Mouse (Mus musculus) liver, embryonic 14.5 days (tissue): ENCODE results near the gene Arid3a. TPM values are rescaled to one million over a fixed set of nuclear protein-coding genes. Genes with fewer than 3 reads are reported as not detected.

Experiments
- ATAC-seq: fragments of 200-750 bp; cut with Nextera tagmentation; 2 replicates; pipeline ENCODE4 v1.8.0; 2017; ENCODE audit warnings: moderate number of reproducible peaks, mild to moderate bottlenecking, moderate library complexity; ENCODE audit not compliant: insufficient read depth
- DNase-seq, 3 experiments: peaks; one replicate each; pipeline ENCODE4 v3.0.0-alpha.2; 2012 to 2013; ENCODE audit warnings: low read depth in 3 of 3, low spot score in 3 of 3
- H3K27ac ChIP-seq: fragments of 300-500 bp; sonication (generic); 2 replicates; pipeline ENCODE4 v1.5.1; 2014; ENCODE audit warnings: moderate library complexity, mild to moderate bottlenecking, control low read depth, inconsistent platforms
- H3K27me3 ChIP-seq: fragments of 300-500 bp; sonication (generic); 2 replicates; pipeline ENCODE4 v1.6.1; 2014; ENCODE audit warnings: mild to moderate bottlenecking, low read length, moderate library complexity; ENCODE audit not compliant: control insufficient read depth, insufficient read depth
- H3K36me3 ChIP-seq: fragments of 300-500 bp; sonication (generic); replicated peaks from 2 replicates; pipeline ENCODE4 v1.6.1; 2014; ENCODE audit warnings: low read depth; ENCODE audit not compliant: control insufficient read depth, insufficient read depth
- H3K4me1 ChIP-seq, 2 experiments: fragments of 200-500 bp in 1 of 2; fragments of 300-500 bp in 1 of 2; sonication (generic) in 1 of 2; replicated peaks; 2 replicates each; pipeline ENCODE4 v1.6.1; 2012 to 2014; ENCODE audit warnings: antibody characterized with exemption in 1 of 2, inconsistent platforms in 1 of 2, low read length in 1 of 2; ENCODE audit not compliant: control insufficient read depth in 2 of 2, insufficient read depth in 2 of 2
- H3K4me2 ChIP-seq: fragments of 300-500 bp; sonication (generic); 2 replicates; pipeline ENCODE4 v1.6.1; 2014; ENCODE audit warnings: low read depth, mild to moderate bottlenecking, control low read depth, moderate library complexity
- H3K4me3 ChIP-seq, 2 experiments: fragments of 200-500 bp in 1 of 2; fragments of 300-500 bp in 1 of 2; sonication (generic) in 1 of 2; 2 replicates each; pipeline ENCODE4 v1.5.1; 2012 to 2014; ENCODE audit warnings: low read depth in 2 of 2, low read length in 2 of 2, mild to moderate bottlenecking in 2 of 2, control low read depth in 1 of 2, inconsistent platforms in 1 of 2, moderate library complexity in 1 of 2; ENCODE audit not compliant: insufficient read depth in 1 of 2
- H3K9ac ChIP-seq: fragments of 300-500 bp; sonication (generic); replicated peaks from 2 replicates; pipeline ENCODE4 v1.6.1; 2014; ENCODE audit warnings: mild to moderate bottlenecking, control low read depth, moderate library complexity
- H3K9me3 ChIP-seq: fragments of 300-500 bp; sonication (generic); 2 replicates; pipeline ENCODE4 v1.6.1; 2016; ENCODE audit warnings: low read length, mixed read lengths; ENCODE audit not compliant: control insufficient read depth
- CTCF ChIP-seq: IDR thresholded peaks from 2 replicates; pipeline ENCODE4 v1.5.1; 2016; ENCODE audit warnings: antibody characterized with exemption, low read depth, control low read depth
- EP300 ChIP-seq: IDR thresholded peaks from 2 replicates; pipeline ENCODE4 v1.6.1; 2016; ENCODE audit warnings: antibody characterized with exemption, low read depth
- WGBS: fragments of 180-500 bp; shearing (Covaris S2); extraction: QIAGEN DNeasy Blood & Tissue Kit; methylation state at CpG from one replicate; pipeline ENCODE4 v1.1.7; 2014; ENCODE audit not compliant: insufficient replicate concordance; 5-methylcytosine and 5-hydroxymethylcytosine counted together
- polyA plus RNA-seq, 2 experiments: library from polyadenylated mRNA; depleted of rRNA in 1 of 2; stranded (reverse) in 1 of 2; unstranded in 1 of 2; fragments of >200 nt; fragmentation: Nextera tagmentation in 1 of 2; extraction: Ambion mirVana in 1 of 2; gene quantifications; 2 replicates each; pipeline versions ENCODE4 v1.2.1 to v1.2.3; 2012 to 2014

Gene Arid3a
- polyA plus RNA-seq, 2 experiments = 3.9 to 5.5 TPM

GRCm38 (mm10) chr10:79988506-79989271 is 61.8 kb downstream of the Arid3a start, which contains the start of gene Cnn2:
Gene Cnn2, plus strand, starts transcription at chr10:79988584.
- Histone ChIP-seq H3K9ac (peak within 1 kb of the TSS; percentile 45), H3K36me3 (no peaks in the 10 kb centered on the region), H3K4me3 (peak within 1 kb of the TSS; percentile 47 to 57), H3K4me2 (peak within 1 kb of the TSS; percentile 97), H3K9me3 (no peaks in the 10 kb centered on the region; the same call in 1 of the 2 replicates), H3K27me3 (peaks cover 23% of the 10 kb centered on the region), H3K4me1 (peaks cover 26 to 35% of the 10 kb centered on the region in 2 experiments), H3K27ac (no peak within 1 kb of the TSS; the same call in 1 of the 2 replicates)
- TF ChIP-seq EP300 (no peak), CTCF (no peak)
- no peak for ATAC-seq
- under 1% methylated on average over 59 of the region's 59 CpGs for WGBS
- no peak for DNase-seq

- H3K9me3 ChIP-seq = no peaks in the 10 kb centered on the region; the same call in 1 of the 2 replicates
- TF ChIP-seq CTCF = no peak
- no peak for TF ChIP-seq EP300
- WGBS = 43% methylated on average over 8 of the region's 8 CpGs
- H3K4me3 ChIP-seq = peak overlapping the region; percentile 47 to 57
- H3K4me1 ChIP-seq = peaks cover 26 to 34% of the 10 kb centered on the region in 2 experiments
- H3K4me2 ChIP-seq = peak overlapping the region; percentile 97
- ATAC-seq = no peak
- H3K27me3 ChIP-seq = peaks cover 23% of the 10 kb centered on the region
- DNase-seq = no peak
- no peak overlapping the region for H3K27ac ChIP-seq
- no peak overlapping the region for H3K9ac ChIP-seq
- no peaks in the 10 kb centered on the region for H3K36me3 ChIP-seq
These were observed 62.5 kb downstream of the Arid3a start for GRCm38 (mm10) chr10:79989272-79989786.

- Histone ChIP-seq H3K36me3 (no peaks in the 10 kb centered on the region), H3K9ac (no peak overlapping the region), H3K4me2 (peak overlapping the region; percentile 97; the same call in 1 of the 2 replicates), H3K27me3 (peaks cover 23% of the 10 kb centered on the region), H3K4me1 (peaks cover 26 to 32% of the 10 kb centered on the region in 2 experiments), H3K4me3 (peak overlapping the region; percentile 47 to 57; a peak in 1 of 4 replicates), H3K9me3 (no peaks in the 10 kb centered on the region; the same call in 1 of the 2 replicates), H3K27ac (no peak overlapping the region)
- ATAC-seq (no peak), DNase-seq (no peak)
- WGBS = 55% methylated on average over 15 of the region's 15 CpGs
- TF ChIP-seq CTCF = no peak
- TF ChIP-seq EP300 = no peak
These were observed 63.0 kb downstream of the Arid3a start for GRCm38 (mm10) chr10:79989870-79990269.

- no peak overlapping the region for H3K9ac ChIP-seq
- DNase-seq = no peak
- H3K4me2 ChIP-seq = no peak overlapping the region; the same call in 1 of the 2 replicates
- H3K4me3 ChIP-seq = no peak overlapping the region
- ATAC-seq = no peak
- H3K27me3 ChIP-seq = peaks cover 23% of the 10 kb centered on the region
- no peaks in the 10 kb centered on the region; the same call in 1 of the 2 replicates for H3K9me3 ChIP-seq
- H3K4me1 ChIP-seq = peaks cover 26 to 31% of the 10 kb centered on the region in 2 experiments
- no peak for TF ChIP-seq CTCF
- no peak for TF ChIP-seq EP300
- H3K36me3 ChIP-seq = no peaks in the 10 kb centered on the region
- WGBS = 60% methylated on average over 12 of the region's 12 CpGs
- H3K27ac ChIP-seq = no peak overlapping the region
These were observed 64.3 kb downstream of the Arid3a start for GRCm38 (mm10) chr10:79991099-79991498.

- Histone ChIP-seq H3K9me3 (no peaks in the 10 kb centered on the region; the same call in 1 of the 2 replicates), H3K4me3 (no peak overlapping the region), H3K4me1 (peaks cover 22 to 26% of the 10 kb centered on the region in 2 experiments), H3K4me2 (no peak overlapping the region), H3K9ac (no peak overlapping the region), H3K36me3 (no peaks in the 10 kb centered on the region), H3K27ac (no peak overlapping the region), H3K27me3 (peaks cover 23% of the 10 kb centered on the region)
- 86% methylated on average over 6 of the region's 6 CpGs for WGBS
- no peak for TF ChIP-seq EP300
- peak; percentile 56 for TF ChIP-seq CTCF
- no peak for ATAC-seq
- no peak for DNase-seq
These were observed 64.7 kb downstream of the Arid3a start for GRCm38 (mm10) chr10:79991548-79991947.
